Mouse (Mus musculus) stomach, embryonic 14.5 days (tissue): ENCODE results near the gene Tnnc2. TPM values are rescaled to one million over a fixed set of nuclear protein-coding genes. Genes with fewer than 3 reads are reported as not detected.

ENCODE experiments used
- ATAC-seq: fragments of 200-750 bp; cut with Nextera tagmentation; 2 replicates; pipeline ENCODE4 v1.8.0; 2017; ENCODE audit warnings: low read depth, moderate TSS enrichment; ENCODE audit not compliant: insufficient number of reproducible peaks, insufficient read depth, low FRiP score
- H3K27ac ChIP-seq: fragments of 300-500 bp; sonication (generic); 2 replicates; pipeline ENCODE4 v1.5.1; 2014; ENCODE audit warnings: mild to moderate bottlenecking, low read length, moderate library complexity, mixed read lengths
- H3K27me3 ChIP-seq: fragments of 300-500 bp; sonication (generic); 2 replicates; pipeline ENCODE4 v1.6.1; 2014; ENCODE audit warnings: low read length, control low read depth, mixed read lengths; ENCODE audit not compliant: control insufficient read depth, insufficient read depth
- H3K36me3 ChIP-seq: fragments of 300-500 bp; sonication (generic); 2 replicates; pipeline ENCODE4 v1.6.1; 2014; ENCODE audit warnings: mild to moderate bottlenecking, control low read depth, low read length, moderate library complexity, mixed read lengths; ENCODE audit not compliant: control insufficient read depth, insufficient read depth
- H3K4me1 ChIP-seq: fragments of 300-500 bp; sonication (generic); 2 replicates; pipeline ENCODE4 v1.6.1; 2014; ENCODE audit warnings: low read length, control low read depth, mixed read lengths; ENCODE audit not compliant: control insufficient read depth, insufficient read depth
- H3K4me2 ChIP-seq: fragments of 300-500 bp; sonication (generic); replicated peaks from 2 replicates; pipeline ENCODE4 v1.6.1; 2014; ENCODE audit warnings: low read depth, low read length, control low read depth
- H3K4me3 ChIP-seq: fragments of 300-500 bp; sonication (generic); 2 replicates; pipeline ENCODE4 v1.5.1; 2014; ENCODE audit warnings: low read depth, low read length, control low read depth
- H3K9ac ChIP-seq: fragments of 300-500 bp; sonication (generic); replicated peaks from 2 replicates; pipeline ENCODE4 v1.6.1; 2014; ENCODE audit warnings: low read depth, mild to moderate bottlenecking, control low read depth, low read length, moderate library complexity, mixed read lengths
- H3K9me3 ChIP-seq: fragments of 300-500 bp; sonication (generic); 2 replicates; pipeline ENCODE4 v1.6.1; 2016; ENCODE audit warnings: low read depth, low read length, control low read depth; ENCODE audit not compliant: control insufficient read depth
- WGBS: fragments of 180-500 bp; shearing (Covaris S2); extraction: QIAGEN DNeasy Blood & Tissue Kit; methylation state at CpG from one replicate; pipeline ENCODE4 v1.1.7; 2014; 5-methylcytosine and 5-hydroxymethylcytosine counted together
- polyA plus RNA-seq: library from polyadenylated mRNA; unstranded; fragments of >200 nt; fragmentation: Nextera tagmentation; extraction: Ambion mirVana; gene quantifications from 2 replicates; pipeline ENCODE4 v1.2.1, GENCODE M21; 2014

Tnnc2 gene
- polyA plus RNA-seq, 1 experiment from 2014 or later, result 2.1 TPM

DNA sequence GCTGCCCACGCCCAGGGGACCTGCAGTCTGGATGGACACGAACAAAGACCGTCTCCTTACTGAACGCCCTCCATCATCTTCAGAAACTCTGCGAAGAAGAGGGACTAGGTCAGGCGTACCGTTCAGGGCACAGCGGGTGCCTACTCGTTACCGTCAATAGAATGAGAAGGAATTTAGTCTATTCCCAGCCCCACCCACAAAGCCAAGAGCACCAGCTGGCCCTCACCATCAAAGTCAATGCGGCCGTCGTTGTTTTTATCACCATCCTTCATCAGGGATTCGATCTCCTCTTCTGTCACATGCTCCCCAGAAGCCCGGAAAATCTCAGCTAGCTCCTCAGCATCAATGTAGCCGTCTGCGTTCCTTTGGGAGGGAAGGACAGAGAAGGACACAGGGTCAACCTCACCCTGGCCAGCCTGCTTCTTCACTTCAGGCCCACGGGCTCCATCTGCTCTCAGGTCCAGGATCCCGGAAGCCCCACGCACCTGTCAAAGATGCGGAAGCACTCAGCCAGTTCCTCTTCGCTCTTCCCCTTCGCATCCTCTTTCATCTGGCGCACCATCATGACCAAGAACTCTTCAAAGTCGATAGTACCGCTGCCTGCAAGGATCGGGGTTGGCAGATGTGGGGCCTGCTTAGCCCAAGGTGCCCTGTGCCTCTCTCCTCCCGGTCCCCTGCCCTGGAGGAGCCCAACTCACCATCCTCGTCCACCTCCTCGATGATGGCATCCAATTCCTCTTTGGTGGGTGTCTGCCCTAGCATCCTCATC is 2.3 kb downstream of the Tnnc2 start:
- Histone ChIP-seq H3K9ac (no peak overlapping the region), H3K4me1 (no peaks in the 10 kb centered on the region), H3K27me3 (no peaks in the 10 kb centered on the region), H3K9me3 (no peaks in the 10 kb centered on the region), H3K36me3 (peaks cover 6% of the 10 kb centered on the region; the same call in 1 of the 2 replicates), H3K4me3 (no peak overlapping the region), H3K27ac (no peak overlapping the region), H3K4me2 (no peak overlapping the region)
- 78% methylated on average over 30 of the region's 30 CpGs for WGBS
- no peak for ATAC-seq

GRCm38 (mm10) chr2:164776801-164777200 is 3.0 kb downstream of the Tnnc2 start:
- Histone ChIP-seq H3K36me3 (peaks cover 11% of the 10 kb centered on the region; the same call in 1 of the 2 replicates), H3K4me3 (no peak overlapping the region), H3K4me2 (no peak overlapping the region), H3K9me3 (no peaks in the 10 kb centered on the region), H3K27ac (no peak overlapping the region), H3K27me3 (no peaks in the 10 kb centered on the region), H3K9ac (no peak overlapping the region), H3K4me1 (peaks cover 3% of the 10 kb centered on the region)
- 57% methylated on average over 17 of the region's 17 CpGs for WGBS
- ATAC-seq, result no peak

- Histone ChIP-seq H3K36me3 (peaks cover 18% of the 10 kb centered on the region), H3K27me3 (no peaks in the 10 kb centered on the region), H3K9me3 (no peaks in the 10 kb centered on the region), H3K4me2 (no peak overlapping the region), H3K4me3 (no peak overlapping the region), H3K27ac (no peak overlapping the region), H3K9ac (no peak overlapping the region), H3K4me1 (peaks cover 10% of the 10 kb centered on the region)
- WGBS, result 82% methylated on average over 6 of the region's 6 CpGs
- ATAC-seq, result no peak
Observed at GRCm38 (mm10) chr2:164776130-164776529, 3.6 kb downstream of the Tnnc2 start.

- no peak overlapping the region for H3K9ac ChIP-seq
- 76% methylated on average over 5 of the region's 5 CpGs for WGBS
- no peak overlapping the region for H3K4me3 ChIP-seq
- ATAC-seq, result no peak
- H3K9me3 ChIP-seq, result no peaks in the 10 kb centered on the region
- no peak overlapping the region for H3K4me2 ChIP-seq
- H3K27me3 ChIP-seq, result no peaks in the 10 kb centered on the region
- H3K36me3 ChIP-seq, result peaks cover 21% of the 10 kb centered on the region
- H3K4me1 ChIP-seq, result peaks cover 17% of the 10 kb centered on the region
- H3K27ac ChIP-seq, result no peak overlapping the region
Observed at GRCm38 (mm10) chr2:164773989-164774364, 5.8 kb downstream of the Tnnc2 start.

DNA sequence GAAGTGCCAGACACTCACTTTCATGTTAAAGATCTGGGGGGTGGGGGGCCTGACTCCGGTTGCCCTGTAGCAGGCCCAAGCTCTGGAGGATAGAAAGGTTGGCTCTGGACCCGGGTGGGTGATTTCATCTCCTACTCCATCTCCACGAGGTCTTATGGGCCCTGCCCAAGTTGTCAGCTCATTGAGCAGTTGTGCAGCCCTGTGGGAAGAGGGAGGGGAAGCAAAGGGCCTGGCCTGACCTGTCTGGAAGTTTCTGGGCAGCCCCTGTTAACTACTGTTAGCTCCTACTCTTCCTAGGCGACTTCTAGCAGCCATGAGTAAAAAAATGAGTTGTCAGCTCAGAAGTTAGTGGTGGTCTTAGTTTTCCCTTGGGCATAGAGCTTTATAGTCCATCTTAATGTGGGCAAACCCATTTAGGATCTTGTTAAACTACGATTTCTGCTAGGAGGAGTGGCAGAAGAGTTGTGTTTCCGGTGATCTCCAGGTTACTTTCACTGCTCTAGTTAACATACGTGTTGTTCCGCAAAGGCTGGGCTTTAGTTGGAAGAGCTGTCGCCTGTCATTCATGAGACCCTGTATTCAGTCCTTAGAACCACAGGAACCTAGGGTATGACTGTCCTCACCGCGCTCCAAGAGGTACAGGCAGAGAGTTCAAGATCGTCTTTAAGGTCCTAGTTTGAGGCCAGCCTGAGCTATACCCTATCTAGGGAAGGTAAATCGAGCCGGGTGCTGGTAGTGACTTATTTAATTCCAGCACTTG is 6.4 kb downstream of the Tnnc2 start:
- peaks cover 21% of the 10 kb centered on the region for H3K36me3 ChIP-seq
- H3K9ac ChIP-seq, result no peak overlapping the region
- WGBS, result 77% methylated on average over 14 of the region's 14 CpGs
- no peak overlapping the region for H3K27ac ChIP-seq
- ATAC-seq, result no peak
- H3K9me3 ChIP-seq, result no peaks in the 10 kb centered on the region
- H3K27me3 ChIP-seq, result no peaks in the 10 kb centered on the region
- H3K4me1 ChIP-seq, result peaks cover 17% of the 10 kb centered on the region
- H3K4me3 ChIP-seq, result no peak overlapping the region
- H3K4me2 ChIP-seq, result no peak overlapping the region

DNA sequence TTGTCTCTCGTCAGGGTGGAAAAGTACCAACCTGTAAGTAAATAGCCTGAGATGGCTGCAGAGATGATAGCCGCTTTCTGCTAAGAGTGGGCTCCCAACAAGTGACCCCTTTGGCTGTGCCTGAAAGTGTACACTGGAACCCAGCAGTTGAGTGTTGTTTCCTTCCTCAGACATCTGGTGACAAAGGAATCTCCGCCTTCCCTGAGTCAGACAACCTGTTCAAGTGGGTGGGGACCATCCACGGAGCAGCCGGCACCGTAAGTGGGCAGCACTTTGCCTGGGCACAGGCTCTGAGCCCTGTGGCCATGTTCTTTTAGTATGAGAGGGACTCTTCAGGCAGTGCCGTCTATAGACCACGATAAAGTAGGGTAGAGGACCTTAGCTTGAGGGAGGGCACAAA is 8.6 kb downstream of the Tnnc2 start:
- Histone ChIP-seq H3K9me3 (no peaks in the 10 kb centered on the region), H3K9ac (peak overlapping the region; percentile 80), H3K27ac (no peak overlapping the region), H3K4me1 (peaks cover 17% of the 10 kb centered on the region), H3K4me2 (peak overlapping the region; percentile 84), H3K27me3 (no peaks in the 10 kb centered on the region), H3K36me3 (peaks cover 38% of the 10 kb centered on the region), H3K4me3 (peak overlapping the region; percentile 87)
- WGBS, result 62% methylated on average over 8 of the region's 8 CpGs
- ATAC-seq, result no peak

DNA sequence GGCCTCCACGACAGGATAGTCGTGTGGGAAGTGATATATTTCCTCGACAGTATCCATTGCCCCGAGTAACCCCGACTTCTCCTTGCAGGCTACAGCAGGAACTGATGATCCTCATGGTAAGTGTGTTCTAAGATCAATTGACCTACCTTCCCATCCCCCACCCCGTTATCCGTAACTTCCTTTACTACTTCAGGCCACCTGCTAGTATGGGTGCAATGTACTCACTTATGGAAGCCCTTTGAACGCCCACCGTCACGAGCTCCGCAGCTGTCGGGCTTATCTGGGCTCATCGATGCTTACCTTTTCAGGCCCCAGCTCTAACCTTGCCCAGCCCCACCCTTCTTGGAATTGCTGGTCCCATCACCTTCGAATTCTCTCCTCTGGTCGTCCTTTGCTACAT is 9.5 kb downstream of the Tnnc2 start:
- no peak for ATAC-seq
- WGBS, result 4% methylated on average over 15 of the region's 15 CpGs
- H3K4me2 ChIP-seq, result peak overlapping the region; percentile 84
- no peaks in the 10 kb centered on the region for H3K9me3 ChIP-seq
- H3K27ac ChIP-seq, result no peak overlapping the region
- H3K27me3 ChIP-seq, result no peaks in the 10 kb centered on the region
- peaks cover 17% of the 10 kb centered on the region for H3K4me1 ChIP-seq
- peak overlapping the region; percentile 80 for H3K9ac ChIP-seq
- H3K4me3 ChIP-seq, result peak overlapping the region; percentile 87
- peaks cover 46% of the 10 kb centered on the region for H3K36me3 ChIP-seq

- H3K27ac ChIP-seq, result no peak within 1 kb of the TSS; the same call in 1 of the 2 replicates
- H3K4me2 ChIP-seq, result peak within 1 kb of the TSS; percentile 84
- H3K4me3 ChIP-seq, result peak within 1 kb of the TSS; percentile 87
- ATAC-seq, result peak; percentile 99
- H3K4me1 ChIP-seq, result peaks cover 17% of the 10 kb centered on the region
- no peaks in the 10 kb centered on the region for H3K27me3 ChIP-seq
- peaks cover 52% of the 10 kb centered on the region for H3K36me3 ChIP-seq
- H3K9ac ChIP-seq, result peak within 1 kb of the TSS; percentile 80
- under 1% methylated on average over 52 of the region's 53 CpGs for WGBS
- H3K9me3 ChIP-seq, result no peaks in the 10 kb centered on the region
Observed at GRCm38 (mm10) chr2:164769258-164770037, 10.3 kb downstream of the Tnnc2 start, which contains the start of gene Ube2c. Gene Ube2c, plus strand, starts transcription at chr2:164769898.
